25 mouse cellular contexts compared by ENCODE assay signal in the genomic region with DNA sequence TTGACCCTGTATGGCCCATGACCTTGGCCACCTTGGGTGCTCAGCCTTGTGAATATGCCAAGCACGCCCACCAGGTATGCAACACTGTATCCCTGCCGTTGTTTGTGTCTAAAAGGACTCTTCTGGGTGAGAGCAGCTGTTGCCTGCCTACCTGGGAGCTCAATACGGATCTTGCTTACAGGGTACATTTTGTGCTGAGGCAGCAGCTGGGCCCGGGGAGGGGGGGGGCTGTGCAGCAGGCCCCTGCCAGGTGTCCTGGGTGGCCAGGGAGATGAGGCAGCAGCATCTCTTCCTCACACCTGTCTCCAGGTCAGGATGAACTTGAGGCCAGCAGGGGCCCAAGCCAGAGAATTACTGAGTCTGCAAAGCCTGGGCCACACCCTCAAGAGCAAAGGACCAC.
"Had no signal": no experiment of that assay in that cellular context is flagged by ENCODE, and none has a peak within 500 bp of the region (broad histone marks: within the 10 kb centered on the region; RNA-seq: fewer than 3 reads in every experiment).

No protein-coding gene starts in this region.

- DNase-seq: gastrocnemius, postnatal 14 days; gastrocnemius, postnatal 36 days; heart, adult 18-20 months; heart, postnatal 14 days; heart, postnatal 36 days; kidney, adult 11 months; kidney, adult 2 months; kidney, adult 9 months; kidney, postnatal 14 days; kidney, postnatal 36 days; layer of hippocampus, adult 9-11 months; layer of hippocampus, postnatal 36 days; left cerebral cortex, postnatal 4 days had no signal

- ATAC-seq: hindbrain, postnatal 0 days; intestine, embryonic 16.5 days; liver, embryonic 12.5 days had no signal

- H3K9me3 ChIP-seq: heart, embryonic 10.5 days; heart, embryonic 13.5 days; heart, embryonic 15.5 days; hindbrain, embryonic 13.5 days; hindbrain, embryonic 15.5 days; kidney, embryonic 15.5 days; limb, embryonic 13.5 days; limb, embryonic 15.5 days; liver, embryonic 12.5 days had no signal

- H3K27ac ChIP-seq: heart, embryonic 10.5 days; heart, embryonic 13.5 days; heart, embryonic 15.5 days; hindbrain, embryonic 13.5 days; hindbrain, embryonic 15.5 days; hindbrain, postnatal 0 days; kidney, embryonic 15.5 days; kidney, postnatal 0 days; limb, embryonic 13.5 days; limb, embryonic 15.5 days; liver, embryonic 12.5 days had no signal

- H3K4me3 ChIP-seq: heart, embryonic 10.5 days; heart, embryonic 13.5 days; heart, embryonic 15.5 days; hindbrain, embryonic 13.5 days; hindbrain, embryonic 15.5 days; kidney, embryonic 15.5 days; limb, embryonic 13.5 days; limb, embryonic 15.5 days; liver, embryonic 12.5 days had no signal

- H3K27me3 ChIP-seq: hindbrain, embryonic 15.5 days had no signal

- H3K9ac ChIP-seq: heart, embryonic 13.5 days; heart, embryonic 15.5 days; hindbrain, embryonic 13.5 days; hindbrain, embryonic 15.5 days; kidney, embryonic 15.5 days; limb, embryonic 13.5 days; limb, embryonic 15.5 days; liver, embryonic 12.5 days had no signal

- H3K36me3 ChIP-seq: heart, embryonic 10.5 days; heart, embryonic 13.5 days; heart, embryonic 15.5 days; hindbrain, embryonic 13.5 days; hindbrain, embryonic 15.5 days; kidney, embryonic 15.5 days; limb, embryonic 13.5 days; limb, embryonic 15.5 days; liver, embryonic 12.5 days had no signal

- H3K4me2 ChIP-seq: heart, embryonic 13.5 days; heart, embryonic 15.5 days; hindbrain, embryonic 13.5 days; hindbrain, embryonic 15.5 days; kidney, embryonic 15.5 days; limb, embryonic 13.5 days; limb, embryonic 15.5 days; liver, embryonic 12.5 days had no signal
